Mouse (Mus musculus): ENCODE measurements around the gene Scaf1.

The Scaf1 gene

GRCm38 (mm10) chr7:45050945-45051600 lies 34.9 kb upstream of the Scaf1 start:
- POLR2A ChIA-PET = interaction anchor here in 3 of 4 experiments (0.8 to 7.0 kb wide), 40 partner anchors 9 to 409 kb away, joined by 3 to 98 read pairs (median 4); partner anchors contain the start of genes Rras (in 3 of the 3), Ap2a1 (in 2 of the 3), Akt1s1 (in 1 of the 3) and Aldh16a1 (in 1 of the 3)
- CTCF ChIA-PET = interaction anchor here (0.6 to 2.1 kb wide), 14 partner anchors 7 to 204 kb away, joined by 3 to 9 read pairs (median 3); partner anchors contain the start of genes Aldh16a1 (in 1 of the 4), Pih1d1 (in 1 of the 4) and Rras (in 1 of the 4)

DNA sequence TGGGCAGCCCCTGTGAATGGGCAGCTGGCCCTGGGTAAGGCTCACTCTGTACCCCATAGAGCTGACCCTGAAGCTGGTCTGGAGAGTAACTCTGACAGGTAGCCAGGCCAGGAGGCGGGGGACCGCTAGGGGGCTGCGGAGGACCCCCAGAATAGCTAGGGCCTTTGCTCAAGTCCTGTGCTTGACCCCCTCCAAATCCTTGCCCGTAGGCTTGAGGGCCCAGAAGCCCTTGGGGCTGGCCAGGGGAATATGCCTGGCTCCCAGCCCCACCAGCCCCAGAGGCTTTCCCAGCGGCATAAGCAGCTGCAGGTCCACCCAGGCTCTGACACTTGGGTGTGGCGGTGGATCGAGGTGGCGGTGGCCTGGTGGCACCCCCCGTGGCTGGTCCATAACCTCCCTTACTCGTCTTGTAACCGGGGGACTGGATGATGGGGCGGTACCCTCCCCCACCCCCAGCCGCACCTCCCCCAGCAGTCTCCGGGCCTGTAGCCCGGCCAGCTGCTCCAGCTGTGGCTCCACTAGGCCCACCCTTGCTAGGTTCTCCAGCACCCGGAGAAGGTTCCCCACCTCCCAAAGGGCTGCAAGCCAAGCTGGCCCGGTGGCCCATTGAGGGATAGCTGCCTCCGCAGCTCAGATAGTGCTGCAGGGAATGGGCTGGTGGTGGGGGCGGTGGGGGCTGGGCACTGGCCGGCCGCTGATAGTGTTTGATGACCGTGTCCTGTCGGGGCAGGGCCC lies 32.9 kb upstream of the Scaf1 start:
- ChIA-PET CTCF (interaction anchor here (0.6 to 4.5 kb wide), 28 partner anchors 8 to 388 kb away, joined by 3 to 48 read pairs (median 3); partner anchors contain the start of genes Flt3l (in 2 of the 4), Gm45713 (in 2 of the 4), Ap2a1 (in 1 of the 4) and Rras (in 1 of the 4)), POLR2A (interaction anchor here (0.5 to 4.0 kb wide), 50 partner anchors 9 to 821 kb away, joined by 3 to 29 read pairs (median 5); partner anchors contain the start of genes Rras (in 3 of the 4), Prmt1 (in 2 of the 4), Aldh16a1 (in 1 of the 4) and Ftl1 (in 1 of the 4))

- CTCF ChIA-PET = interaction anchor here (0.5 to 4.5 kb wide), 26 partner anchors 8 to 389 kb away, joined by 3 to 48 read pairs (median 3); partner anchors contain the start of genes Flt3l (in 2 of the 4), Gm45713 (in 2 of the 4), Ap2a1 (in 1 of the 4) and Rras (in 1 of the 4)
- POLR2A ChIA-PET = interaction anchor here (0.6 to 4.0 kb wide), 54 partner anchors 8 to 456 kb away, joined by 3 to 29 read pairs (median 5); partner anchors contain the start of genes Rras (in 3 of the 4), Prmt1 (in 2 of the 4), Aldh16a1 (in 1 of the 4) and Ftl1 (in 1 of the 4)
Observed at GRCm38 (mm10) chr7:45048001-45048890, 32.1 kb upstream of the Scaf1 start.

DNA sequence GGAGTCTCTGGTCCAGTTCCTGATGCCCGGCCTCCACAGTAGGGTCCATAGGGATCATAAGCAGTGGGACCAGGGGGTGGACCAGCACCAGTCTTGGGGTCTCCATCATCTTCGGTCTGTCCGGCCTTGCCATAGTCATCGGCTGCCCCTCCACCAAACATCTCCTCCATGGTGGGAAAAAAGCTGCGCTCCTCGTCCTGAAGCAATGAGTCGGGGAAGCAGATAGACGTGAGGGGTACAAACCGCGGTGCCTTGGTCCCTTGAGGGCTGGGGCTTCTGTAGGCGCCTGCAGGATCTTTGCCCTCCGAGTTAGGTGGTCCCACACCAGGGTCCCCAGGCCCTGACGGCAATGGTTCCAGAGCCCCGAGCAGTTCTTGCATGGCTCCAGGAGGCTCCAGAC lies 31.3 kb upstream of the Scaf1 start:
- POLR2A ChIA-PET = interaction anchor here (0.8 to 4.0 kb wide), 33 partner anchors 8 to 412 kb away, joined by 3 to 29 read pairs (median 6); partner anchors contain the start of genes Rras (in 2 of the 4), Aldh16a1 (in 1 of the 4), Ftl1 (in 1 of the 4) and Pih1d1 (in 1 of the 4)
- CTCF ChIA-PET = interaction anchor here in 3 of 4 experiments (0.9 to 4.5 kb wide), 7 partner anchors 8 to 77 kb away, joined by 3 to 48 read pairs (median 21); no protein-coding TSS in a partner anchor

DNA sequence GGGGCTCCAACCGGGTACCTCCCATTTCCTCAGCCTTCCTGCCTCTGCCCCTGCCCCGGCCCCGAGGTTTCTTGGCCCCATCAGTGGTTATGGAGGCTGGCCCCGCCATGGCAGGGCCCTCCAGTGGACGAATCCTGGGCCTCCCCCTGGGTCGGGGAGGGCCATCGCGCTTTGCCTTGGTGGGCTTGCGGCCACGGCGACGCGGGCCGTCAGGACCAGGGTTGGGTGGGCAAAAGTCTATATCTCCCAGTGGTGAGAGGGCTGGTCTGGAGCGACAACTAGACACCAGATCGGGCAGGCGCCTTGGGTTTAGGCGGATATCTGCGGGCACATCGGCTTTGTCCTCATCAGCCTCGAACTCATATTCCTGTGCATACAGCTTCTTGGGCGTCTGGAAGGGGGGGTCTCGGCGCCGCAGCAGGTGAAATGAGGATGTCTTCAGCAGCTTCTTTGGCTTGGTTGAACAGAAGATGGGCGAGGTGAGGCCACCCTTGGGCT lies 30.7 kb upstream of the Scaf1 start:
- POLR2A ChIA-PET = interaction anchor here (0.6 to 4.0 kb wide), 15 partner anchors 8 to 324 kb away, joined by 3 to 29 read pairs (median 8); partner anchors contain the start of genes Aldh16a1 (in 1 of the 4), Pih1d1 (in 1 of the 4), Rras (in 1 of the 4) and Scaf1 (in 1 of the 4)
- CTCF ChIA-PET = interaction anchor here in 2 of 4 experiments (0.9 to 4.5 kb wide), 5 partner anchors 8 to 22 kb away, joined by 3 to 48 read pairs (median 32); no protein-coding TSS in a partner anchor

DNA sequence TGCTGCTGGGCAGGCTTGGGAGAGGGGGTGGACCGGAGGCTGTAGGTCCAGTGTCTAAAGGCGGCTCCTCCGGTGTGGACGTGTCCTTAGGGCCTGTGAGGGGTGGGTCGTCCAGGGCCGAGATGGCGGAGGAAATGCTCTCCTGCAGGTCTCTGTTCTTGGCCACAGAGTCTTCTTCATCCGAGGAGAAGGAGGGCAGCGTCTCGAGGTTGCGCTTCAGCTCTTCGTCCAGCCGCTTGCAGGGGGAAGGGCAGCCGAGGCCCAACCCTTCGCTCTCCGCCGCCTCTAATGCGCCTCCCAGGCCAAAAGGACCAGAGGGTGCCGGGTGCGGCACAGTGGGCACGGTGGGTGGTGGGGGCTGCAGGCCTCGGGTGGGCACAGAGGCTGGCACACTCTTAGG lies 29.6 kb upstream of the Scaf1 start:
- POLR2A ChIA-PET = interaction anchor here in 3 of 4 experiments (0.7 to 4.0 kb wide), 11 partner anchors 10 to 80 kb away, joined by 3 to 25 read pairs (median 3); partner anchors contain the start of gene Rras (in 1 of the 3)
- CTCF ChIA-PET = interaction anchor here in 2 of 4 experiments (0.6 to 4.5 kb wide), 3 partner anchors 7 to 31 kb away, joined by 6 to 36 read pairs (median 32); no protein-coding TSS in a partner anchor

DNA sequence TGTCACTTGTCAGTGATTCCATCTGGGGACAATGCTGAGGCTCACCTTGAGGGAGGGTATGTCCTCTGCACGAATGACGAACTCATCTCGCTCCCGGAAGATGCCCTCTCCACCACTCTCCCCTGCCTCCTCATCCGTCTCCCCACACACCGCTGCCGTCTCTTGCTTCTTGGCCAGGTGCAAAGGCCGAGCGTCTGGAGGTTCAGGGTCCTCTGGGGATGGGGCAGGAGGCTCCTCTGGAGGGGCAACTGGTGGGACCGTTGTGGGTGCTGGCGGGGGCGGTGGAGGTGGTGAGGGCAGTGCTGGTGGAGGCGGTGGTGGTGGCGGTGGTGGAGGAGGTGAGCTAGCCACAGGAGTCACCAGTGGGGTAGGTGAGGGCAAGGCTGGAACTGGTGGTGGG lies 27.1 kb upstream of the Scaf1 start:
- CTCF ChIA-PET = interaction anchor here in 3 of 4 experiments (0.6 to 1.0 kb wide), 5 partner anchors 8 to 115 kb away, joined by 3 read pairs; no protein-coding TSS in a partner anchor
- POLR2A ChIA-PET = interaction anchor here in 3 of 4 experiments (1.0 to 2.1 kb wide), 7 partner anchors 9 to 26 kb away, joined by 3 to 7 read pairs (median 4); partner anchors contain the start of genes Rras (in 2 of the 3) and Scaf1 (in 1 of the 3)

- POLR2A ChIA-PET = interaction anchor here in 3 of 4 experiments (0.8 to 5.6 kb wide), 30 partner anchors 8 to 224 kb away, joined by 3 to 66 read pairs (median 4); partner anchors contain the start of genes Prmt1 (in 2 of the 3), Rras (in 2 of the 3), Ap2a1 (in 1 of the 3) and Atf5 (in 1 of the 3)
- CTCF ChIA-PET = interaction anchor here (0.6 to 4.6 kb wide), 10 partner anchors 7 to 369 kb away, joined by 3 to 36 read pairs (median 5); partner anchors contain the start of gene Rras (in 2 of the 4)
Observed at GRCm38 (mm10) chr7:45040851-45041250, 24.7 kb upstream of the Scaf1 start.

- ChIA-PET CTCF (interaction anchor here (0.6 to 4.6 kb wide), 28 partner anchors 9 to 124 kb away, joined by 3 to 36 read pairs (median 5); partner anchors contain the start of genes Flt3l (in 1 of the 4), Gm45713 (in 1 of the 4), Prmt1 (in 1 of the 4) and Prr12 (in 1 of the 4)), POLR2A (interaction anchor here (0.5 to 5.6 kb wide), 33 partner anchors 9 to 1817 kb away, joined by 3 to 66 read pairs (median 4); partner anchors contain the start of genes Prmt1 (in 2 of the 4), Rras (in 2 of the 4), Scaf1 (in 2 of the 4) and Irf3 (in 1 of the 4))
Observed at GRCm38 (mm10) chr7:45038411-45038810, 22.2 kb upstream of the Scaf1 start.

- POLR2A ChIA-PET = interaction anchor here (0.6 to 5.6 kb wide), 34 partner anchors 10 to 322 kb away, joined by 3 to 66 read pairs (median 3); partner anchors contain the start of genes Prmt1 (in 2 of the 4), Rras (in 2 of the 4), Scaf1 (in 2 of the 4) and Irf3 (in 1 of the 4)
Observed at GRCm38 (mm10) chr7:45037720-45038361, 21.7 kb upstream of the Scaf1 start.

GRCm38 (mm10) chr7:45036702-45037101 lies 20.5 kb upstream of the Scaf1 start:
- CTCF ChIA-PET = interaction anchor here in 3 of 4 experiments (1.0 to 5.1 kb wide), 5 partner anchors 10 to 32 kb away, joined by 3 to 22 read pairs (median 8); partner anchors contain the start of gene Scaf1 (in 1 of the 3)
- POLR2A ChIA-PET = interaction anchor here in 2 of 4 experiments (1.2 to 2.4 kb wide), 8 partner anchors 9 to 63 kb away, joined by 3 to 15 read pairs (median 6); partner anchors contain the start of genes Prmt1 (in 1 of the 2) and Scaf1 (in 1 of the 2)

More at GRCm38 (mm10) chr7:45037720-45038361, 21.7 kb upstream of the Scaf1 start:
- CTCF ChIA-PET = interaction anchor here (0.6 to 4.6 kb wide), 30 partner anchors 8 to 290 kb away, joined by 3 to 36 read pairs (median 5); partner anchors contain the start of genes Flt3l (in 1 of the 4), Gm45713 (in 1 of the 4), Prmt1 (in 1 of the 4) and Prr12 (in 1 of the 4)

DNA sequence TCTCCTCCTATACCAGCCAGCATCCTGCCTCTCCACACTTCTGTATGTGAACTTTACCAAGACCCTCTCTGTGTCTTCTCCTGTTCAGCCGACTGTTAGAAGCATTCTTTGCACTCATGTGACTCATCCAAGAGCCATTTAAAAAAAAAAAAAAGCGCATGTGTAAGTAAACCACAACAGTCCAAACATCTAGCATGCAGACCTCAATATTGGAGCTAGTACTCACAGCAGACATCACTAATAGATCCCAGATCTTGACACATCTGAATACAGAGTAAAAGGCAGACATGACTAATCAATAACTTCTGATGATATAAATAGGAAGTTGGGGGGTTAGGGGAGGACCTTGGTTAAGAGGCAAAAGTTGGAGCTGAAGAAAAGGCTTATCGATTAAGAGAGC lies 19.5 kb upstream of the Scaf1 start:
- ChIA-PET CTCF (interaction anchor here (0.6 to 5.1 kb wide), 14 partner anchors 9 to 386 kb away, joined by 3 to 22 read pairs (median 4); partner anchors contain the start of genes Prmt1 (in 1 of the 4) and Scaf1 (in 1 of the 4)), POLR2A (interaction anchor here in 3 of 4 experiments (0.5 to 2.4 kb wide), 31 partner anchors 9 to 1362 kb away, joined by 3 to 15 read pairs (median 3); partner anchors contain the start of genes Prmt1 (in 2 of the 3), Prr12 (in 2 of the 3), Rras (in 2 of the 3) and Aldh16a1 (in 1 of the 3))

GRCm38 (mm10) chr7:45033722-45034359 lies 17.7 kb upstream of the Scaf1 start:
- ChIA-PET CTCF (interaction anchor here in 3 of 4 experiments (0.8 to 5.1 kb wide), 6 partner anchors 15 to 525 kb away, joined by 3 to 22 read pairs (median 3); no protein-coding TSS in a partner anchor), POLR2A (interaction anchor here in 3 of 4 experiments (0.7 to 2.2 kb wide), 6 partner anchors 15 to 82 kb away, joined by 3 to 10 read pairs (median 3); partner anchors contain the start of genes Prmt1 (in 2 of the 3), Rras (in 1 of the 3) and Scaf1 (in 1 of the 3))

GRCm38 (mm10) chr7:45030857-45031256 lies 14.7 kb upstream of the Scaf1 start:
- POLR2A ChIA-PET = interaction anchor here (0.6 to 8.0 kb wide), 21 partner anchors 9 to 609 kb away, joined by 3 to 66 read pairs (median 3); partner anchors contain the start of genes Rras (in 3 of the 4), Prmt1 (in 2 of the 4), Irf3 (in 1 of the 4) and Mamstr (in 1 of the 4)

More at GRCm38 (mm10) chr7:45030857-45031256, 14.7 kb upstream of the Scaf1 start:
- CTCF ChIA-PET = interaction anchor here in 3 of 4 experiments (0.6 to 2.0 kb wide), 6 partner anchors 13 to 247 kb away, joined by 3 to 8 read pairs (median 4); partner anchors contain the start of genes Rras (in 1 of the 3) and Slc6a21 (in 1 of the 3)
